Mouse (Mus musculus) B cell, adult 2 months (primary cell): ENCODE results near the gene Pptc7.
"Not testable (repeated sequence)": the region's sequence is repeated elsewhere in the genome, so short reads cannot be mapped to it uniquely, and the experiment has no call there.

ENCODE experiments used
- DNase-seq, 2 experiments: peaks; one replicate each; pipeline ENCODE4 v3.0.0; 2022

Gene Pptc7

DNA sequence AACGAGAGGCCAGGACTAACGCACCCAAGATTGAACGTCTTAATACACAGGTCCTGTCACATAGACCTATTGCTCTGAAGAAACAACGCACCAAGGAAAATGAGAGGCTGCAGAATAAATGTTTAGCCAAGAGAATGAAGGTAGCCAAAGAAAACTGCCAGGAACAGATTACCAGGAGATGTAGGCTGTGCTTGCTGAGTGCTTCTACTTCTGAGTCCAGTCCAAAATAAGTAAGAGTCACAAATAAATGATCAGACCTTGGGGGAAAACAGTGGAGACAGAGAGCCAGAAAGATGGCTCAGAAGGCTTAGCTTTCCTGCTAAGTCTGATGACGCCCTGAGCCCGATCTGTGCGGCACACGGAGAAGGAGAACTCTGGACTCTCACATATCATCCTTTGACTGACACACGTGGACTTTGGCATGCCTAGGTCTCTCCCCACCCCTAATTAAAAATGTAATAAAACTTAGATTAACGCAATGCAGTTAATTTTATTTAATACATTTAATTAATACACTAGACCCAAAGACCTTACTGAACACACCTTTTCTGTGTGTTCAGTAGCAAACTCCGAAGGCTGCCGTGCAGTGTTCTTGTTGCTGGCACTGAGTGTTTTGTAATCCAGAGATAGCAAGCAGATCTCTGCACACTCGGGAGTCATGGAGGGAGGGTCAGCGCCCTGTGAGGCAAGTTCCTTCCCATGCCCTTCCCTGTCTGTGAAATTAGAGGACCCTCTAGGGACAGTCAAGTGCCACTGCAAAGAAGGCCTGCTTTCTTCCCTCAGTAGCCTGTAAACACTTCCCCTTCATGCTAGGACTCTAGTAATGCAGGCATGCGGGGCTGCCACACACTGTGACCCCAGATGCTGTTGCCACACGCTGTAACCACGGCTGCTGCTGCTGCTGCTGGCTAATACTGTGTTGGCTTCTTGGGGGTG, 18.9 kb downstream of the Pptc7 start:
- peak in 1 of 2 experiments; percentile 11 for DNase-seq

DNA sequence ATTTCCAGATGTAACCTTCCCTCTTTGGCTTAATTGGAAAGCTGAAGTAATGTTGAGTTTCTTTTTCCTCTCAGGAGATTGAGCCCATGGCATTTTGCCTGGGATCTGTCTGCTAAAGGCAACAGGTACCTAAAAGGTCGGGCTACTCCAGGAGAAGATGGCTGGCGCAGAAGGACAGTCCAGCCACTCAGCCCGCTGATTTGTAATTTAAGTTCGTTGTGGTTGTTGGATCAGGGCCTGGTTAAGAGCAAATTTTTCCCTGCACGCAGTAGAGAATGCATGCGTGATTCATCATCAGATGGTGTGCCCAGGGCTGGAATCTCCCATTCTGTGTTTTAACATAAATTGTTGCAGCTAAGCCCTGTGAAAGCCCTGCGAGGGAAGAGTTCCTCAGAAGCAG, 19.8 kb downstream of the Pptc7 start:
- DNase-seq, result no peak

DNA sequence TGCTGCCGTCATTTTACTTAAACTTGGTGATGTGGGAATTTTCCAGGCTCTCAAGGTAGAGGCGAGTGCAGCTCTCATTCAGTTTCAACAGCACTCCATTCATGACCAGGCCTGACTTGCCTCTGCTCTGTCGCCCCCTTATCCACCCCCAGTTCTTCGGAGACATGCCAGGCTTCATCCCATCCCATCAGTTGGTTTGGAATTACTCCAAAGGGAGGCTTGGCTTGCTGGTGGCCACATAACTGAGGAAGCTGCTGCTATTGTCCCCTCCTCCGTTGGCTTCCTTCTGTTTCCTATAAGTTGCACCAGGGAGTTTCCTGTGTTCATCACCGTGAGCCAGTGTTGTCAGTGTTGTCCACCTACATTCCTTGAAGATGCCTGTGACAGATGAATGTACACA, 20.4 kb downstream of the Pptc7 start:
- no peak for DNase-seq

GRCm38 (mm10) chr5:122305472-122305871, 21.3 kb downstream of the Pptc7 start:
- DNase-seq, result no peak

DNA sequence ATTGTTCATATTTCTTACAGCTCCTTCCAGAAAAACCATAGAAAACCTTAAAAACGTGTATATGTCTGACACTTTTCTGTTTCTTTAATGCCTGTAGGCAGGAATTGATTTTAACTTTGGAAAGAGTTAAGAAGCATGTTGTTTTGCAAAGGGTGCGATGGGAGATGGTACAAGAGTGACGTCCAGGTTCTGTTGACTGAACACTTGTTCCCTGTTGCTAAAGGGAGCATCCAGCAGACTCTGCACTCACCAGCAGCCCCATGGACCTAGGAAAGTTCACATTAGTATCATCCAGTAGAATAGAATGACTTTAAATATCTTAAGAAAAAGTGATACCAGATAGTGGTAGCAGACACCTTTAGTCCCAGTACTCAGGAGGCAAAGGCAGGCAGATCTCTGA, 22.4 kb downstream of the Pptc7 start:
- DNase-seq, result no peak

DNA sequence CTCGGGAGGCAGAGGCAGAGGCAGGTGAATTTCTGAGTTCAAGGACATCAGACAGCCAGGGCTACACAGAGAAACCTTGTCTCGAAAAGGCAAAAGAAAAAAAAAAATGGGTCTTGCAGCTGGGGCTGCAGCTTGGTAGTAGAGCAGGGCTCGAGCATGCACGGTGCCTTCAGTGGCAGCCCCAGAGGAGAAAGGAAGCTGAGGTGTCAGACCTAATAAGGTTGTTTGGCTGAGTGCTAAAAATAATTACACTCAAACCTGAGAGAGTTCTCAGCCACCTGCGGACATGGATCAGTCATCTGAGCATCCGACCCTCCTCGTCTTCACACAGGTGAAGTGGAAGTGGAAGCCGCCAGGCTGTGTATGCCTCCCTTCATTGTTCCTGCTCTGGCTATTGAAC, 26.5 kb downstream of the Pptc7 start:
- peak in 1 of 2 experiments; percentile 23 for DNase-seq

GRCm38 (mm10) chr5:122311692-122312091, 27.5 kb downstream of the Pptc7 start:
- DNase-seq, result no peak

DNA sequence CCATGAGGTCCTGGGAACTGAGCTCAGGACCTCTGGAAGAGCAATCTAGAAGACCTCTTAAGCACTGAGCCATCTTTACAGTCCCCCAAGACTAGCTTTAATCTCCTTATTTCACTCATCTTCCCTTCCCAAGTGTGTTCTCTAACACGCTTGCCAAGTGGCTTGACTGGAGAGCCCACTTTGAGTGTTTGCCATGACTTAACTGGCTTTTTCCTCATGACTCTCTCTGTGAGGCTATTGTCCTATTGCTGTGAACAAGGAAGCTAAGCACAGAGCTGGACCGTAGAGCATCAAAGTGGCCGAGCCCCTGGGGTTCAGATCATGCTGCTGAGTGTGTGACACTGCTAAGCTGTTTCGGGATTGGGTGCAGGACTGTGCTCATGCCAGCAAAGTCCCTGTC, 28.2 kb downstream of the Pptc7 start:
- no peak for DNase-seq

- DNase-seq, result no peak
Observed at GRCm38 (mm10) chr5:122312942-122313684, 28.9 kb downstream of the Pptc7 start.

GRCm38 (mm10) chr5:122314966-122315667, 31.0 kb downstream of the Pptc7 start:
- peak; percentile 69 to 71 for DNase-seq

DNA sequence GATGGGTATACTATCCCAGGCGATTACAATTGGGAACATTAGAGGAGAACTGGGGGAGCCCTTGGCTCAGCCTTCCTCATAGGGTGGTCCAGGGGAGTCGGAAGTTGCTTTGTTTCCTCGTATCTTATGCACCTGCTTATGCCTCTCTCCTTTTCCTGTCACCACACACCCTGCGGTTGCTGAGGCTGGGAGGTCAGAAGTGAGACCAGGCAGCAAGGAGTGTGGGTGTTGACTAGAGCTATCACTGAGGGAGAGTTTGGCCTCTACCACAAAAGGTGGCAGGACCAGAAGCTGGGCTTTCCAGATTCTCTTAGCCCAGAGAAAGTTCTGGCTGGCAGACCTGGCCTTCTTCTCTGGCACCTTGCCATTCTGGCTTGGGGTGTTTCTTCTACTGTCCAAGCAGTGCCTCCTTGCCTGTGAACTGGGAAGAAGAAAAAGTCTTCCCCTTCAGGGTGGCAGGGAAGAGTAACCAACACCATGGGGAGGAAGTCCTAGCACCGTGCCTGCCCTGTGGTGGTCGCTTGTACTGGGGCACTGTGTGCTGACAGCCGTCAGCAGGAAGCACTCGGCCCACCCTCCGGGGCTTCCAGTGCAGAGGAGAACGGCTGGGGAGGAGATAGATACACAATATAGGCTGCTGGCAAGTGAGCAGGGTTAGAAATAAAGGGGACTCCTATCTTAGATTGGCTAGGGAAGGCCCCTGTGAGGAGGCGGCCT, 33.3 kb downstream of the Pptc7 start:
- DNase-seq, result no peak

DNA sequence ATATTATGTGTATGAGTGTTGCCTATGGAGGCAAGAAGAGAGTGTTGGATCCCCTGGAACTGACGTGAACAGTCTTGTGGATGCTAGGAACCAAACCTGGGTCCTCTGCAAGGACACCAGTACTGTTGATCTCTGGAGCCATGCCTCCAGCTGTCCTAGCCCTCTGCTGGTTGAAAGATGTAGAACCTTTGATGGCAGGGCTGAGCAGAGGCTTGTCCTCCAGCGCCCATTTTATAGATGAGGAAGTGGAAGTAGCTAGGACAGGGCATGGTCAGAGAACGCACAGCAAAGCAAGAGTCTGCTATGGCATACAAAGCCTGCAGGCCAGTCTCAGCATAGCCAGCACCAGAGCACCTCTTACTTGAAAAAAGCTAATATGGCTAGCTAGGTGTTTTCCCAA, 33.9 kb downstream of the Pptc7 start:
- peak; percentile 77 to 80 for DNase-seq

GRCm38 (mm10) chr5:122318976-122319375, 34.8 kb downstream of the Pptc7 start:
- not testable (repeated sequence) for DNase-seq

DNA sequence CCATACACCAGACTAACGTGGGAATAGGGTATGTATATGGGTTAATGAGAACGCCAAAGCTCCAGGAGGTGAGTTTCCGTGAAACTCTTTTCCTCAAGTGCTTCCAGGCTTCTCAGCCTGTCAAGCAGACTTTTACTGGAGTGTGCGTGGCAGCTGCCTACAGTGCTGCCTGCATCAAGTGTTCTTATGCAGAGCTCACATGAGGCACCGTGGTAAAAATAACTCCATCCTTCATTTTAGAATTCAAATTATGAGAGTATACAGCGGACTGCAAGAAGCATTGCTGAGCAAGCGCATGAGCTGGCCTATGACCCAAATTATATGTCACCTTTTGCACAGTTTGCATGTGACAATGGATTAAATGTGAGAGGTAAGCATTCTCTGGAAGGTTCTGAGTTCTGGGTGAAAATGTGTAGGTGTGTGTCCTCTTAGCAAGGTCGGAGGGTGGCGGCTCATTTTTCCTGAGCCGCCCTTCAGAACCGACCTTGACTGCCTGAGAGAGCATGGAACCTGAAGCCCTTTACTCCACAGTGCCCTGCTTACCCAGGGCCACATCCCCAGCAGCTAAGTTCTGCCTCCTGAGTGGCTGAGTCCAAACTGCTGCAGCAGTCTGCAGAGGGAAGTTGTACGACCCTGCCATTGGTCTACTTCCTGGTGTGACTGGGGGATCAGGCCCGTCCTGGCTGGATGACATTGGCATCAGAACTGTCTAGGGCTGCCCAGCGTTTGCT, 35.5 kb downstream of the Pptc7 start:
- no peak for DNase-seq

GRCm38 (mm10) chr5:122320205-122320781, 36.1 kb downstream of the Pptc7 start:
- DNase-seq, result no peak

GRCm38 (mm10) chr5:122323523-122323922, 39.4 kb downstream of the Pptc7 start:
- no peak for DNase-seq

DNA sequence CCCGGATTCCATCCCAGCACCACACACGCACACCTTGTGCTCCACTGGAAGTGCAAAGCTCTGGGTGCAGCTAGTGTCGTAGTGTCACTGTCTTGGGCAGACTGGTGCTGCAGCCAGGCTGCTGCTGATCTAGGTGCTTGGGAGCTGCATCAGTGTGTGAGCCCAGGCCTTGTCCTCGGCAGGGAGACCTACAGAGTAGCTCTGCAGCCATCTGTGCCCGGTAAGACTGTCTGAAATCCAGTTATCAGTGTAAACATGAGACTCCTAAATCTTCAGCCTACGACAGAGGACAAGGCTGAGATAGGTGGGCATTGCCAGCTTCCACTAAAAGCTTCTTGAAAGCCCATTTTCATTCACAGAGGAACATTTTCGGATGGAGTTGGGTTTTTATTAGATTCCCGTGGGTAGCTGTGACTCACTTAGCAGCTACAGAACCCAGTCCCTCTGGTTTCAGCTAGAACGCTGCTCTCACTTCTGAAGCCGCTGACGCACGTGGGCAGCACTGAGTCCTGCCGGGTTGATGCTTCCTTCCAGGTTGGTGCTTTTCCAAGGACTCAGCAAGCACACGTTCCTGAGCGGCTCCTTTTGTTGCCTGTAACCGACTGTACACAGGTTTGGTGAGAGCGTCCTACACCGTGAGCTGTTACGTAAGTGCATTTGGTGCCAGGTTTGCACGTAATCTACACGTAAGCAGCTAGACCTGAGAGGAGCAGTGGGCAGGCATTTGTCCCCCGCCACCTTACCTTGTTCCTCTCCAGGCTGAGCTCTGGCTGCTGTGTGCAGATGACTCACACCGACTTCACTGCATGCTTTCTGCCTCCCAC, 40.7 kb downstream of the Pptc7 start:
- no peak for DNase-seq

DNA sequence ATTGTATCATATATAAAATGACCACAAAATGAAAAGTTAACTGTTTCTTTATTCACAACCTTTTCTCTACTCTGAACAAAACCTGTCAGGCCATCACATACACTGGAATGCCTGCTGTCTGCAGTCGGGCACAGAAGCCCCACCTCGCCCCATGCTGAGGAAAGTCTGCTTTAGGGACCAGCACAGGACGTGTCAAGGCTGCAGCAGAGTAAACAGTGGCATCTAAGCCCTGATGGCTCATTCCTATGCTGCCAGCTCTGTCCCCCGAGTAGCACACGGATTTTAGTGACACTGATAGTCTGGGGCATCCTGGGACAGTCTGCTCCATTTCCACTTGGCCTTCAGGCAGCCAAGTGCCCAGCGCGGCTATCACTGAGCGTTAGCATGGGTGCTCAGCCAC, 41.3 kb downstream of the Pptc7 start:
- no peak for DNase-seq

DNA sequence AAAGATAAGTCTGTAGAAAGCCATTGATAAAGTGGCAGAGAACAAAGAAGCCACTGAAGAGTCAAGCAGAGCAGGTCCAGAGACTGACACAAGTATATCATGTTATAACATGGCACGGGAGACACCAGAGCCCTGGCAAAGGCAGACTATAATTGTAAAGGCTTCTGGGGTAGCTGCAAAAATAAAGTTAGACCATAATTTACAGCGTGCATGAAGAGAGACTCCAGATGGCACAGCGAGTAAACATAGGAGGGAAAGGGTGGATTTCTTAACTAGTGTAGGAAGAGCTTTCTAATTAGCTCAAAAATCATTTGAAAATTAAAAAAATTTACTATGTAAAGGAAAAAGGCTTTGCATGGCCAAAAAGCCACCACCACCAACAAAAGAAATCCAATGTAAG, 43.1 kb downstream of the Pptc7 start:
- DNase-seq, result no peak

GRCm38 (mm10) chr5:122330269-122330668, 46.1 kb downstream of the Pptc7 start:
- DNase-seq, result no peak

GRCm38 (mm10) chr5:122334682-122335081, 50.5 kb downstream of the Pptc7 start:
- DNase-seq, result no peak
